Mouse (Mus musculus): ENCODE measurements around the gene S100a8.

The S100a8 gene

DNA sequence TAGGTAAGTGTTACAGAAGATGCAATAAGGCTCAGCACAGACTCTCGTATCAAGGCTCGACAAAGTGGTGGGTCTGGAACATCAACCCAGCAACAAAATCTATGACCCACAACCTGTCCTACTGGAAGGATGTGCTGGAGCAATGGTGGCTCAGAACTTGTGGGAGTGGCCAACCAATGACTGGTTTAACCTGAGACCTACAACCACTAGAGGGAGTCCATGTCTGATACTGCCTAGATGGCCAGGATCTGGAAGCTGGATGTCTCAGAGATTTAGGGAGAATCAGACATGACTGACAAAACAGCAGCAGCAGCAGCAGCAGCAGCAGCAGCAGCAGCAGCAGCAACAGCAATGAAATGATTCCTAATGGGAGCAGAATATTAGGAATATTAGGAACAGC is 4.6 kb upstream of the S100a8 start:
- in situ Hi-C loops (cut with MseI, MboI), result loop anchor here in 1 of 2 experiments (5.0 kb wide), 1 partner anchor 43 kb away; no protein-coding TSS in a partner anchor

DNA sequence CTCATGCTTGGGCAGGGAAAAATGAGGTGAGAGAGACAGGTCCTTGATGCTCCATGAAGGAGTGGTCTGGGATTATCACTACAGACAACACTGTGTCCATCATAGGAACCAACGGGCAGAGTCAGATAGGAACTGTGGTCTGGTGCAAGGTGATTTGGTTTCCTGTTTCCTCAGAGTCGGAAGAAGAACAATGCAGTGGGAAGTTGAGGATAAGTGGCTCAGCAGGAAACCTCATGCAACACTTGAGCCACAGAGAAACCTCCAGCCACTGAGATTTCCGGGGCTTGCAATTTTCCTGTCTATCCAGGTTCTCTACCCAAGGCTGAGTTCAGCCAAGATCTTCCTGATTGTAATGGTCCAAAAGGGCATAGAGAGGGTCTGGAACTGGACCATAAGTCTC is 9.9 kb downstream of the S100a8 start:
- in situ Hi-C loops (cut with MseI, MboI), result no loop called here

DNA sequence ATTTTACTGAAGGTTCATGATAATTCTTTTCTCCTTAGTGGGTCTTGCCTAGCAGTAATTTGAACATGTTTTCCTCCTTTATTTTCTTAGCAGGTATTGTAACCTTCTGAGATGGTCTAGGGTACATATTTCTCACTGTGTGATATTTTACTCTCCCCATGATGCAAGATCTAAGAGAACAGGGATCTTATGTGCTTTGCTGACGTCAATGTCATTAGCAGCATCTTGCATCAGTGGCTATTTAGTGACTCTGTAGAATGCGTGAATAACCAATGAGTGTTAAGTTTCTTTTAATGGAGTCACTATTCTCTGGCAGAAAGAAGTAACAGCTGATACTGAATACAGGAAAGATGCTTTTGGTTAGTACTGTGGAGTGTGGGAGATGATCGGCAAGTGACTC is 15.2 kb downstream of the S100a8 start:
- in situ Hi-C loops (cut with MseI, MboI), result no loop called here

DNA sequence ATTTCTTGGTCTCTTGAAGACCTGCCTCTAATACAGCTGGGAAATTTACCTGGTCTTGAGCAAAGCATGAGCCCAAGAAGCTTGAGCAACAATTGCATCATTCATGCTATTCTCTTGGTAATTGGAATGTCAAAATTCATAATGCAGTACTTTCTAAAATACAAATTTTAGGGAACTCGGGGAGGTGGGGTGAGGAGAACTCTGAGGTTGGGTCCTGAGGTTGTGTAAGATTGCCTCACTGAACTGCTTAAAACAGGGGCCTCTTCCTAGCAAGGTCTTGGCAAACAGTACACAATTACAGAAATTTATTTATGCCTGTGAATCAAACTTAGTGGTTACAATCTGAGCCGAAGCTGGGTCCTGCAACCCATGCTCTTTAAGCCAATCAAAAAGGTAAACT is 18.1 kb downstream of the S100a8 start:
- in situ Hi-C loops (cut with MseI, MboI), result no loop called here

DNA sequence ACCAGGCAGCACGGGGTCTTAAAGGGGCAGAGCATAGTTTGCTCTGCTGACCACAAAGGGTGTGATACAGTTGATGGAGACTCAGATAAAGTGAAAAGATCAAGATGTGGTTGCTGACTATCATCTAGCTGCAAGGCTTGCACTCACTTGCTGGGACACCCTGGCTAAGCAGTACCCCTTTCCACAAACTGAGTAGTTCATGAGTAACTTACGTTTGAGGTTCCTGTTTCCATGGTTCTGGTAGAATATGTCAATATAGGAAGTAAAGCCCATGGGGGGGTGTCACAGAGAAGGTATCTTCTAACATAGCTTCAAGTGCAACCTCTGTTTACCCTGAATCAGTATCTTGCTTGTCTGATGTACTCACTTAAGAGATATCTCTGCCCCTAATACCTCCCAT is 24.7 kb downstream of the S100a8 start:
- in situ Hi-C loops (cut with MseI, MboI), result no loop called here

DNA sequence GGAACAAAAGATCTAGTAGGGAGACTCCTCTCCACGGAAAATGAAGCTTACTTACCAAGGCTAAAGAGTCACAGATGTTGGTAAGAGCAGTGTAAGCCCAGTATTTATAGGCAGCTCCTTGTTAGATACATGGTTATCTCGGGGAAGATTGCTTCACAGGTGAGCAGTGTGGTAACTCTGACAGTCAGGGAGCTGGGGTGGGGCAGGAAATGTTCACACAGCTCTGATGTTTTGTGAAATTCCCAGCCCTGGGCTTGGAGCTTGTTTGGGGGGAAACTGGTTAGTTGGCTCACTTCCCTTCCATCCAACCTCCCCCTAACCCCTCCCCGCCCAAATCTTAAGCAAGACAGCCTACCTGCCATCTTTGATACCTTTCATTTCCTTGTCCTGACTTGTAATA is 26.8 kb downstream of the S100a8 start, which contains the start of gene S100a9:
Gene S100a9 (minus strand): TSS at position 109 of the 400 bp plus-strand sequence.
- in situ Hi-C loops (cut with MseI, MboI), result no loop called here

DNA sequence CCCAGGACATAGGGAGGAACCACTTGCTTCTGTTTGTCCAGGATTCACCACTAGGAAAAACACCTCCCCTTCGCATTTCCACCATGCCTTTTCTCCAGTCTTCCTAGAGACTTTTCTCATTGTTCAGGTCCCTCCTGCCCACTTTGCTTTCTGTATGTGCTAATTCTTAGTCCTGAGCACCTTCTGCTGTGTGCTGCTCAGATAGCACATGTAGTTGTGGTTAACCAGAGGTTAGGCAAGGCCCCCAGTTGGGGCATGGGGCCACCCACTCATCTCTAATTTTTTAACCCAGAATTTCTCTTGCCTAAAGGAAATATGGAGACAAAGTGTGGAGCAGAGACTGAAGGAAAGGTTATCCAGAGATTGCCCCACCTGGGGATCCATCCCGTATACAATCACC is 33.5 kb downstream of the S100a8 start:
- in situ Hi-C loops (cut with MseI, MboI), result no loop called here

DNA sequence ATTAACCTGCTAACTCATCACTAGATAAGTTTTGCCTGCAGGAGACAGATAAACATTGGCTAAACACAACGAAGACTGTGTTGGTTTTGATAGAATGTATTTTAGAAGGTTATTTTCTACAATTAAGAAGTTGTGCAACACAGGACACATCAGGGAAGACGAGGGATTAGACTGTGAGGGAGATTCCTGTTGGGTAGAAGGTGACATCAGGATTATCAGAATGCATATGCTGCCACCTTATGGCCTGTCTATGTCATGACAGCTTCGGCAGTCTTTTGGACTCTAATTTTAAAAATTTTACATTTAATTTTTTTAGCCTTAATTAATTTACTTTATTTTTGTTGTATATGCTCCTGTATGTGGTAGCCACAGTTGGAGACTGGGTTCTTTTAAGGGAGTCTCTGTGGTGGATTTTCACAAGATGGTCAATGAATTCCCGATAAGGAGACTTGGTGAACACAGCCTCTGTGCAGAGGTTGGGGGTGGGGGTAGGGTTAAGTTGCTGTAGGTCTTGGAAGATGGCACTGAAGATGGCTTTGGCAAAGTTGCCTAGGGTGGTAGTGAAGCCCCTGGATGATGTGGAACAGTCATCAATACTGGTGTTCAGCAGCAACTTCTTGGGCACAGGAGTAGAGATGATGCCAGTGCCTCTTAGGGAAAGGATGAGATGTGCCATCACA is 39.9 kb downstream of the S100a8 start:
- in situ Hi-C loops (cut with MseI, MboI), result loop anchor here (5.0 kb wide), 2 partner anchors 41 to 46 kb away; partner anchors contain the start of gene S100a8 (in 1 of the 2)

DNA sequence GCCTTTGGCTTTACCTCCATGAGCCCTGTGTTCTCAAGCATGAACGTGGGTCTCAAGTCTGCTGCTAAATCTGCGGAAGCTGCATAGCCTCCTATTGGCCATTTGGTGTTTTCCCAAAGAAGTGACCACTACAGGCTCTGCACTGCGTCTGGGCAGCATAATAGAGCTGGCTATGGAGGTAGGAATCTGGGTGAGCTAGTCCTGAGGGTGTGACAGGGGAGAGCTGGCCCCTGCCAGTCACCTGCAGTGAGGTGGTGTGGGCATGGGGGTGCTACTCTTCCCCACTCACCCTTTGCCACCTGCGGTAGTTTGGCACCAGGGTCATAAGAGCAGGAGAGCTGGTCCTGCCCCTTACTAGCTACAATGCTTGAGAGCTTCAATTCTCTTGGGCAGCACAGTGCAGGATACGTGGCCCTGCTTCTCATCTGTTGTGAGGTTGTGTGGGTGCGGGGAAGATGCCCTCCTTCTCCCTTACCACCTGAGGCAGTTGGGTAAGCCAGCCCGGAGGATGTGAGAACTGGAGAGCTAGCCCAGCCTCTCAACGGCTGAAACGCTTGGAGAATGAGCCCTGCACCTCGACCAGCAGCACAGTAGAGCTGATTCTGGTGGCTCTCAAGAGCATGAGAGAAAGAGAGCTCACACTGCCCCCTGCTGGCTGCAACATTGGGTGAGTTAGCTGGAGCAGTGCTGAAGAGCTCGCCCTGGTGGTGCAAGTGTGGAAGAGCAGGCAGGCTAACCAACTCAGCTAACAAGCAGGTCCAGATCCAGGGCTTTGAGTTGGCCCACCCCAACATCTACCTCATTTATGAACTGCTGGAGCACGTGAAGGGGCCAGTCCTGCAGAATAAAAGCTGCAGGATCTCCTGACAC is 41.0 kb downstream of the S100a8 start:
- in situ Hi-C loops (cut with MseI, MboI), result loop anchor here (5.0 kb wide), 2 partner anchors 43 to 48 kb away; partner anchors contain the start of gene S100a8 (in 1 of the 2)

All from mouse trophoblast stem cell (cell line).